Mouse (Mus musculus) right cerebral cortex, postnatal 25 days (tissue): ENCODE data around the gene Gm17334.
A peak's percentile ranks its signal among the peaks of the same experiment; 100 is the strongest.

ENCODE experiments used
- DNase-seq: peaks from one replicate; pipeline ENCODE4 v3.0.0; 2022

Gm17334 gene

GRCm38 (mm10) chr11:53796409-53797151 lies 23.6 kb upstream of the Gm17334 start:
- peak; percentile 21 for DNase-seq

- DNase-seq, result no peak
Measured at GRCm38 (mm10) chr11:53795813-53796212, 22.8 kb upstream of the Gm17334 start.

- DNase-seq, result no peak
Measured at GRCm38 (mm10) chr11:53794671-53795557, 21.9 kb upstream of the Gm17334 start.

GRCm38 (mm10) chr11:53794015-53794414 lies 21.0 kb upstream of the Gm17334 start:
- peak; percentile 24 for DNase-seq

- DNase-seq, result peak; percentile 42
Measured at GRCm38 (mm10) chr11:53792986-53793385, 20.0 kb upstream of the Gm17334 start.

- DNase-seq, result no peak
Measured at GRCm38 (mm10) chr11:53789277-53789676, 16.3 kb upstream of the Gm17334 start.

- no peak for DNase-seq
Measured at GRCm38 (mm10) chr11:53788196-53788595, 15.2 kb upstream of the Gm17334 start.

GRCm38 (mm10) chr11:53786058-53787031 lies 13.4 kb upstream of the Gm17334 start:
- no peak for DNase-seq

GRCm38 (mm10) chr11:53785311-53785936 lies 12.4 kb upstream of the Gm17334 start:
- no peak for DNase-seq

- DNase-seq, result no peak
Measured at GRCm38 (mm10) chr11:53783288-53783687, 10.3 kb upstream of the Gm17334 start.

- no peak for DNase-seq
Measured at GRCm38 (mm10) chr11:53781964-53782363, 9.0 kb upstream of the Gm17334 start.

- no peak for DNase-seq
Measured at GRCm38 (mm10) chr11:53781201-53781775, 8.3 kb upstream of the Gm17334 start.

GRCm38 (mm10) chr11:53780262-53780661 lies 7.3 kb upstream of the Gm17334 start:
- DNase-seq, result no peak

GRCm38 (mm10) chr11:53779808-53780207 lies 6.8 kb upstream of the Gm17334 start:
- no peak for DNase-seq

- DNase-seq, result no peak
Measured at GRCm38 (mm10) chr11:53778455-53778854, 5.5 kb upstream of the Gm17334 start.

- DNase-seq, result no peak
Measured at GRCm38 (mm10) chr11:53777736-53778135, 4.7 kb upstream of the Gm17334 start.

- DNase-seq, result no peak
Measured at GRCm38 (mm10) chr11:53774659-53775255, 1.8 kb upstream of the Gm17334 start.

GRCm38 (mm10) chr11:53773641-53774360 lies 814 bp upstream of the Gm17334 start:
- no peak for DNase-seq

- no peak for DNase-seq
Measured at GRCm38 (mm10) chr11:53772536-53772935, 451 bp downstream of the Gm17334 start.

GRCm38 (mm10) chr11:53771001-53771744 lies 1.8 kb downstream of the Gm17334 start:
- no peak for DNase-seq
